Mouse (Mus musculus): ENCODE results near the gene Sbno2. TPM values are rescaled to one million over a fixed set of nuclear protein-coding genes. Genes with fewer than 3 reads are reported as not detected.
"Not testable (repeated sequence)": the region's sequence is repeated elsewhere in the genome, so short reads cannot be mapped to it uniquely, and the experiment has no call there.

Sbno2 gene
- polyA plus RNA-seq, 1 experiment from 2014 or later, result 10.7 TPM

DNA sequence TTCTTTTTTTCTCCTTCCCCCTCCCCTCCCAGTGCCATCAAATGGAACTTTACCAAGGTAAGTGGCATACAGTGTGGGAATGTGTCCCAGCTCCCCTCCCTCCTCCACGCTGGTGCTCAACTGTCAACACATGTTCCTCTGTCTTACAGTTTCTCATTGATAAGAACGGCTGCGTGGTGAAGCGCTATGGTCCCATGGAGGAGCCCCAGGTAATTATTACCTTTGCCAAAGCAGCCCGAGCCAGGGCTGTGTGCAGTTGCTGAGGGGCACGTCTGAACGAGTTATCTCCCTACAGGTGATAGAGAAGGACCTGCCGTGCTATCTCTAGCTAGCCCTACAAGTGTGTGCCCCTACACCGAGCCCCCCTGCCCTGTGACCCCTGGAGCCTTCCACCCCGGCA, 49.5 kb downstream of the Sbno2 start:
- no peak for DNase-seq (ENCODE audit: low spot score)
- no peaks in the 10 kb centered on the region for H3K9me3 ChIP-seq (ENCODE audit: control insufficient read depth, low read length)
- no peak overlapping the region for H3K4me2 ChIP-seq (replicated peaks; ENCODE audit: low read depth)
- 61% methylated on average over 9 of the region's 10 CpGs for WGBS
- no peak overlapping the region for H3K4me3 ChIP-seq (ENCODE audit: low read depth, low read length)
- H3K36me3 ChIP-seq (ENCODE audit: control insufficient read depth, insufficient read depth, low read length), result peaks cover 34% of the 10 kb centered on the region
- TF ChIP-seq CTCF (IDR thresholded peaks at IDR 0.05; ENCODE audit: low read depth) (no peak), EP300 (optimal IDR thresholded peaks at IDR 0.05) (no peak)
- ATAC-seq (ENCODE audit: low FRiP score, low TSS enrichment), result no peak
- H3K27ac ChIP-seq (replicated peaks), result no peak overlapping the region
- no peaks in the 10 kb centered on the region for H3K27me3 ChIP-seq (ENCODE audit: control insufficient read depth, insufficient read depth, low read length)
- no peaks in the 10 kb centered on the region; the same call in 1 of the 2 replicates for H3K4me1 ChIP-seq (replicated peaks; ENCODE audit: control insufficient read depth, insufficient read depth)
- H3K9ac ChIP-seq (ENCODE audit: low read length), result no peak overlapping the region

DNA sequence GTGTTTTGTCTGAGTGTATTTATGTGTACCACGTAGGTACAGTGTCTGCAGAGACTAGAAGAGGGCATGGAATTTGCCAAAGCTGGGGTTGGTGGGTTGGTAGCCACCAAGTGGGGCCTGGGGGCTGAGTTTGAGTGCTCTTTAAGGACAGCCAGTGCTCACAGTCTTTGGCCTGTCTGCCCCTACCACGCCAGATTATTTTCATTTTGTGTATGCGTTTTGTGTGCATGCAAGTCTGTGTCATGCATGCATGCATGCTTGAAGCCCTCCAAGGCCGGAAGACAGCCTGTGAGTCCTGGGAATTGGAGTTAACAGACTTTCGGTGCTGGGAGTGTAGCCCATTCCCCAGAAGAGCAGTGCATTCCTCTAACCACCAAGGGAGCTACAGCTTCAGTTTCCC, 50.0 kb downstream of the Sbno2 start:
- Histone ChIP-seq H3K4me1 (replicated peaks; ENCODE audit: control insufficient read depth, insufficient read depth) (no peaks in the 10 kb centered on the region; the same call in 1 of the 2 replicates), H3K27ac (replicated peaks) (no peak overlapping the region), H3K9me3 (ENCODE audit: control insufficient read depth, low read length) (no peaks in the 10 kb centered on the region), H3K27me3 (ENCODE audit: control insufficient read depth, insufficient read depth, low read length) (no peaks in the 10 kb centered on the region), H3K4me2 (replicated peaks; ENCODE audit: low read depth) (peak overlapping the region; percentile 78), H3K36me3 (ENCODE audit: control insufficient read depth, insufficient read depth, low read length) (peaks cover 30% of the 10 kb centered on the region), H3K9ac (ENCODE audit: low read length) (peak overlapping the region; percentile 94; the same call in 1 of the 2 replicates), H3K4me3 (ENCODE audit: low read depth, low read length) (no peak overlapping the region)
- ATAC-seq (ENCODE audit: low FRiP score, low TSS enrichment), result no peak
- TF ChIP-seq EP300 (optimal IDR thresholded peaks at IDR 0.05), result no peak
- TF ChIP-seq CTCF (IDR thresholded peaks at IDR 0.05; ENCODE audit: low read depth), result no peak
- no peak for DNase-seq (ENCODE audit: low spot score)
- WGBS, result 73% methylated on average over 5 of the region's 5 CpGs

DNA sequence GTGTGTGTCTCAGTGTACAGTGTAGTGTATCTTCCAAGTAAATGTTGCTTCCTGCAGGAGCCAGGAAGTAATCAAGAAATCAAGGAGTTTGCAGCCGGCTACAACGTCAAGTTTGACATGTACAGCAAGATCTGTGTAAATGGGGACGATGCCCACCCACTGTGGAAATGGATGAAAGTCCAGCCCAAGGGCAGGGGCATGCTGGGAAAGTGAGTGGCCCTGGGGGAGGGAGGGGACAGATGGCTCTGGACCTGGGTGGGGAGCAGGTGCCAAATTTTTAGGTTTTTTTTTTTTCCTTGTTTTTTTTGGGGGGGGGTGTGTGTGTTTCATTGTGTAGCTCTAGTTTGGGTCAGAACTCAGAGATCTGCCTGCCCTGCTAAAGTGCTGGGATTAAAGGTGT, 50.5 kb downstream of the Sbno2 start:
- not testable (repeated sequence) for H3K27ac ChIP-seq (replicated peaks)

DNA sequence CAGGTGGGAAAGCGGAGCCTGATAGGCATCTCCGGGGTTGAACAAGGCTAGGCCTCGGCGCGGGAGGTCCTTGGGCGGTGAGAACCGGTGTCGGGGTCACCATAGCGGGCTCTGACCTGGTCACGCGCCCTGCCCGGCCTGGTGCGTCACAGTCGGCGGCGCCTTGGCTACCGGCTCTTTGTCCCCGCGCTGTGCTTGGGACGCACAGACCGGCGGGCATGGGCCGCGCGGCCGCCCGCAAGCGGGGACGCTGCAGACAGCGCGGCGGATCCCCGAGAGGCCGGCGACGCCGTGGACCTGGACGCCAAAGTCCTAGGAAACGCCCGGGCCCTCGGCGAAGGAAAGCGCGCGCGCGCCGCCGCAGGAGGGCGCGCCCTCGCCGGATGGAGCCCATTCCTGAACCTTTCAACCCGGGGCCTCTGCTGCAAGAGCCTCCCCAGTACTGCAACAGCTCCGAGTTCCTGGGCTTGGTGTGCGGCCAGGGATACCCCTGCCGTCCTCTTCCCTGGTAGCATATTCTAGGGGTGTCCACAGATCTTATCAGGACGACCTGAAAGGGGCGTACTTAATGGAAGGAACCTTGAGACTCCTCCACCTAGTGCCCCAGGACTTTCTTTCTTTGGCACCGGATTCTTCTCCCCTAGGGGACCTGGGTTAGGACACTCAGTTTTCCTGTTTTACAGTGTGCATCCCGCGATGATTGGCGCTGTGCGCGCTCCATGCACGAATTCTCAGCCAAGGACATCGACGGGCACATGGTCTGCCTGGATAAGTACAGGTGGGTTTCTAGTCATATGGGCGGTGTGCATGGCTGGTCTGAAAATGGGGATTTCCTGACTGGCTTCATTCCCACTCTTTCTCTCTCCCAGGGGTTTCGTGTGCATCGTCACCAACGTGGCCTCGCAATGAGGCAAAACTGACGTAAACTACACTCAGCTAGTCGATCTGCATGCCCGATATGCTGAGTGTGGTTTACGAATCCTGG, 51.2 kb downstream of the Sbno2 start:
- peak overlapping the region; percentile 84 for H3K4me3 ChIP-seq (ENCODE audit: low read depth, low read length)
- WGBS, result under 1% methylated on average over 56 of the region's 77 CpGs
- H3K9me3 ChIP-seq (ENCODE audit: control insufficient read depth, low read length), result no peaks in the 10 kb centered on the region

More for the DNA sequence above, 50.5 kb downstream of the Sbno2 start:
- not testable (repeated sequence) for DNase-seq (ENCODE audit: low spot score); ATAC-seq (ENCODE audit: low FRiP score, low TSS enrichment); H3K4me1 ChIP-seq (replicated peaks; ENCODE audit: control insufficient read depth, insufficient read depth); H3K27me3 ChIP-seq (ENCODE audit: control insufficient read depth, insufficient read depth, low read length); H3K9me3 ChIP-seq (ENCODE audit: control insufficient read depth, low read length)
- Histone ChIP-seq H3K9ac (ENCODE audit: low read length) (peak overlapping the region; percentile 94; the same call in 1 of the 2 replicates), H3K36me3 (ENCODE audit: control insufficient read depth, insufficient read depth, low read length) (peaks cover 28% of the 10 kb centered on the region), H3K4me2 (replicated peaks; ENCODE audit: low read depth) (peak overlapping the region; percentile 78), H3K4me3 (ENCODE audit: low read depth, low read length) (peak overlapping the region; percentile 84)
- WGBS, result 5% methylated on average over 3 of the region's 3 CpGs

DNA sequence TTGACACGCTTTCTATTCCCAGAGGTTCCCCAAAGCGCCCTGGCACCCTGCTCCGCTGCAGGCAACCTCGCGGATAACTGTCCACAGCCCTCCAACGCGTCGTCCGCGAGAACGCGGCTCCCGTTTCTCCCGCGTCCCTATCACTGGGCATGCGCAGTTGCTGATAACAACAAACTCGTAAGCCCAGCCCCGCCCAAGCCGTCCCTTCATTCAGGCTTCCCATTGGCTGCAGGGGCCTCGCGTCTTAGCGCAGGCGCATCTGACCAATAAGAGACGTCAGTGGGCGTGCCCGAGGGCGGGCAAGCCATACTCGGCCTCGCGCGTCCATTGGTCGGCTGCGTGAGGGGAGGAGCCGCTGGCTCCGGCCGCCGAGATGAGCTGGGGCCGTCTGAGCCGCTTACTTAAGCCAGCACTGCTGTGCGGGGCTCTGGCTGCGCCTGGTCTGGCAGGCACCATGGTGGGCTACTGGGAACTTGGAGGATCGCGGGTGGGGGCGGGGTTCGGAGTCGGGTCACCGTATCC, 52.1 kb downstream of the Sbno2 start:
- Histone ChIP-seq H3K27ac (replicated peaks) (peak overlapping the region; percentile 99), H3K27me3 (ENCODE audit: control insufficient read depth, insufficient read depth, low read length) (no peaks in the 10 kb centered on the region), H3K9ac (ENCODE audit: low read length) (peak overlapping the region; percentile 94), H3K4me2 (replicated peaks; ENCODE audit: low read depth) (peak overlapping the region; percentile 78), H3K36me3 (ENCODE audit: control insufficient read depth, insufficient read depth, low read length) (peaks cover 18% of the 10 kb centered on the region), H3K9me3 (ENCODE audit: control insufficient read depth, low read length) (no peaks in the 10 kb centered on the region), H3K4me1 (replicated peaks; ENCODE audit: control insufficient read depth, insufficient read depth) (no peaks in the 10 kb centered on the region; the same call in 1 of the 2 replicates), H3K4me3 (ENCODE audit: low read depth, low read length) (peak overlapping the region; percentile 84)
- DNase-seq (ENCODE audit: low spot score), result peak; percentile 100
- TF ChIP-seq CTCF (IDR thresholded peaks at IDR 0.05; ENCODE audit: low read depth), result no peak
- no peak for TF ChIP-seq EP300 (optimal IDR thresholded peaks at IDR 0.05)
- peak; percentile 95 for ATAC-seq (ENCODE audit: low FRiP score, low TSS enrichment)
- WGBS, result under 1% methylated on average over 47 of the region's 47 CpGs

More for the DNA sequence above, 51.2 kb downstream of the Sbno2 start:
- Histone ChIP-seq H3K4me1 (replicated peaks; ENCODE audit: control insufficient read depth, insufficient read depth) (no peaks in the 10 kb centered on the region; the same call in 1 of the 2 replicates), H3K27me3 (ENCODE audit: control insufficient read depth, insufficient read depth, low read length) (no peaks in the 10 kb centered on the region), H3K9ac (ENCODE audit: low read length) (peak overlapping the region; percentile 94), H3K36me3 (ENCODE audit: control insufficient read depth, insufficient read depth, low read length) (peaks cover 22% of the 10 kb centered on the region), H3K4me2 (replicated peaks; ENCODE audit: low read depth) (peak overlapping the region; percentile 78), H3K27ac (replicated peaks) (peak overlapping the region; percentile 99)
- DNase-seq (ENCODE audit: low spot score) (peak; percentile 87), ATAC-seq (ENCODE audit: low FRiP score, low TSS enrichment) (peak; percentile 42)
- TF ChIP-seq CTCF (IDR thresholded peaks at IDR 0.05; ENCODE audit: low read depth) (peak; percentile 64), EP300 (optimal IDR thresholded peaks at IDR 0.05) (no peak)

Measured in stomach, postnatal 0 days (tissue).